Mouse (Mus musculus): ENCODE data around the gene BC025920. TPM values are rescaled to one million over a fixed set of nuclear protein-coding genes. Genes with fewer than 3 reads are reported as not detected.

The BC025920 gene
- polyA plus RNA-seq, 1 experiment from 2014 or later, result 2.6 TPM

DNA sequence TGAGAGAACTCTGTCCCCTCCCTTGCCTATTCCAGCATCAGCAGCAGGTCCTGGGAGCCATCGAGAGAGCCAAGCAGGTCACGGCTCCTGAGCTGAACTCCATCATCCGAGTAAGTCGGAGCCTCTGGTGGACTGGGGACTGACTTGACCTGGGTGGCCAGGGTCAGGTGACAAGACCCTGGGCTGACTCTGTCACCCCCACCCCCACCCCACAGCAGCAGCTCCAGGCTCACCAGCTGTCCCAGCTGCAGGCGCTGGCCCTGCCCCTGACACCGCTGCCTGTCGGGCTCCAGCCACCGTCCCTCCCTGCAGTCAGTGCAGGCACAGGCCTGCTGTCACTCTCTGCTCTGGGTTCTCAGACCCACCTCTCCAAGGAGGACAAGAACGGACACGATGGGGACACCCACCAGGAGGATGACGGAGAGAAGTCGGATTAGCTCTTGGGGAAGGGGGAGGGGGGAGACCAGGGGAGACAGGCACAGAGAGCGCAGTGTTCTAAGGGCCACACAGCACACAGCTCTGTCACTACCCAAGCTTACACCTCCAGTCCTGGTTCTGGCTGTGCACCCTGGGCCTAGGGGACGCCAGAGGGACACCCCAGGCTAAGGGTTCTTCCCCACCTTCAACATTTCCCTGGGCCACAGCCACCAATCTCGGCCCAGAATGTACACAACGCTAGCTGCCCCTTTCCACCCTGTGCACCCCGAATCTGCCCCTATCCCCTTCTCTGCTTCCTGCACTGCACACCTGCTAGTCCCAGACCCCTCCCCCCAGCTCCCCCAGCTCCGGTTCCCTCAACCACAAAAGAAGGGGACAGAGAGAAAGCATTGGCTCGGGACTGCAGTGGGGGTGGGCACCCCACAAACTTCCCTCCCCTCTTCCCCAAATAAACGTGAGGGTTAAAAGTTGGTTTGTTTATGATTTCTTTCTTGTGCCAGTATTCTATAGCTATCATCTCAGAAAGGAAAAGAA is 40.5 kb upstream of the BC025920 start:
- peaks cover 70% of the 10 kb centered on the region for H3K27me3 ChIP-seq
- no peaks in the 10 kb centered on the region for H3K9me3 ChIP-seq
- ATAC-seq (ENCODE audit: low FRiP score, low read depth), result no peak
- H3K4me1 ChIP-seq, result peaks cover 73% of the 10 kb centered on the region
- peaks cover 36% of the 10 kb centered on the region for H3K36me3 ChIP-seq
- no peak overlapping the region for H3K27ac ChIP-seq (replicated peaks)
- H3K9ac ChIP-seq (replicated peaks), result no peak overlapping the region
- H3K4me3 ChIP-seq, result no peak overlapping the region
- H3K4me2 ChIP-seq (replicated peaks), result no peak overlapping the region
- WGBS, result 21% methylated on average over 20 of the region's 20 CpGs

GRCm38 (mm10) chr10:81568381-81569191 is 37.5 kb upstream of the BC025920 start:
- Histone ChIP-seq H3K9me3 (no peaks in the 10 kb centered on the region), H3K4me2 (replicated peaks) (peak overlapping the region; percentile 28), H3K9ac (replicated peaks) (0 out of 2 replicates have a peak overlapping the region, but pooled peaks have one; percentile 17), H3K27ac (replicated peaks) (peak overlapping the region; percentile 86), H3K36me3 (peaks cover 26% of the 10 kb centered on the region), H3K27me3 (peaks cover 71% of the 10 kb centered on the region), H3K4me1 (peaks cover 72% of the 10 kb centered on the region), H3K4me3 (0 out of 2 replicates have a peak overlapping the region, but pooled peaks have one; percentile 3)
- 10% methylated on average over 16 of the region's 16 CpGs for WGBS
- ATAC-seq (ENCODE audit: low FRiP score, low read depth), result peak; percentile 12

- Histone ChIP-seq H3K27me3 (peaks cover 72% of the 10 kb centered on the region), H3K9ac (replicated peaks) (no peak overlapping the region), H3K4me1 (peaks cover 70% of the 10 kb centered on the region), H3K36me3 (peaks cover 19% of the 10 kb centered on the region), H3K27ac (replicated peaks) (peak overlapping the region; percentile 86), H3K9me3 (no peaks in the 10 kb centered on the region), H3K4me2 (replicated peaks) (peak overlapping the region; percentile 64; the same call in 1 of the 2 replicates), H3K4me3 (no peak overlapping the region)
- no peak for ATAC-seq (ENCODE audit: low FRiP score, low read depth)
- 35% methylated on average over 9 of the region's 9 CpGs for WGBS
These were observed 36.4 kb upstream of the BC025920 start for GRCm38 (mm10) chr10:81569507-81570237.

GRCm38 (mm10) chr10:81570238-81570800 is 35.8 kb upstream of the BC025920 start:
- WGBS, result 0% methylated on average over 8 of the region's 11 CpGs
- Histone ChIP-seq H3K9ac (replicated peaks) (no peak overlapping the region), H3K4me1 (peaks cover 72% of the 10 kb centered on the region)

GRCm38 (mm10) chr10:81570831-81571500 is 35.1 kb upstream of the BC025920 start:
- WGBS, result under 1% methylated on average over 34 of the region's 34 CpGs
- Histone ChIP-seq H3K4me3 (peak overlapping the region; percentile 36), H3K27me3 (peaks cover 69% of the 10 kb centered on the region), H3K36me3 (peaks cover 6% of the 10 kb centered on the region), H3K4me2 (replicated peaks) (peak overlapping the region; percentile 64), H3K27ac (replicated peaks) (peak overlapping the region; percentile 86), H3K4me1 (peaks cover 76% of the 10 kb centered on the region), H3K9me3 (no peaks in the 10 kb centered on the region), H3K9ac (replicated peaks) (no peak overlapping the region)
- peak; percentile 75 for ATAC-seq (ENCODE audit: low FRiP score, low read depth)

More at GRCm38 (mm10) chr10:81570238-81570800, 35.8 kb upstream of the BC025920 start:
- H3K27ac ChIP-seq (replicated peaks), result peak overlapping the region; percentile 86
- no peaks in the 10 kb centered on the region for H3K9me3 ChIP-seq
- H3K4me2 ChIP-seq (replicated peaks), result peak overlapping the region; percentile 64
- H3K36me3 ChIP-seq, result peaks cover 12% of the 10 kb centered on the region
- ATAC-seq (ENCODE audit: low FRiP score, low read depth), result peak; percentile 20
- peak overlapping the region; percentile 36; the same call in 1 of the 2 replicates for H3K4me3 ChIP-seq
- peaks cover 69% of the 10 kb centered on the region for H3K27me3 ChIP-seq

- peak; percentile 86 for ATAC-seq (ENCODE audit: low FRiP score, low read depth)
- Histone ChIP-seq H3K27ac (replicated peaks) (peak overlapping the region; percentile 77), H3K9me3 (no peaks in the 10 kb centered on the region), H3K4me3 (peak overlapping the region; percentile 36), H3K27me3 (peaks cover 69% of the 10 kb centered on the region), H3K9ac (replicated peaks) (no peak overlapping the region), H3K36me3 (0 out of 2 replicates have a peak, but pooled peaks cover under 1% of the 10 kb centered on the region), H3K4me1 (peaks cover 78% of the 10 kb centered on the region), H3K4me2 (replicated peaks) (peak overlapping the region; percentile 64)
- WGBS, result 0% methylated on average over 18 of the region's 18 CpGs
These were observed 34.6 kb upstream of the BC025920 start for GRCm38 (mm10) chr10:81571501-81571876.

DNA sequence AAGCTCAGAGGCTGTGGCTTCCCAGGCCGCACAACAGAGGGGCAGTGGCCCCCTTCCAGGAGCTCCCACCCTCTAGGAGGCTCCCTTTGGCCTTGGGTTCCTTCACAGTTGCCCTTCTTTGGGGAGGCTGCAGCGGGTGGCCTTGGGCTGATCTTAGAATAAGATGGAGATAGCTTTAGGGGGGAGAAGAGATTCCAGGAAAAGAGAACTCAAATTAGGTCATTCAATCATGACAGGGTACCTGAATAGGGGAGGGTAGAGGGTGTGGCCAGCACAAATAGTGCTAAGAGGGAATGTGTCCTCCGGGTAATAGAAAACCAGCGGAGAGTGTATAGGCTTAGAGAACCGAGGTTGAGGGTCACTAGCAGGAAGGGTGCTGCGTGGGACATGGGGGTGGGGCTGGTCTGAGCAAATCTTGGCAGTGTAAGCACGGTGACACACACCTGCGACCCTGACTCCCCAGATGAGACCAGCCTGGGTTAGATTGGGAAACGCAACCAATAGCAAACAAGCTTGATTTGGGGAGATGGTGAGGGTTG is 33.9 kb upstream of the BC025920 start:
- H3K9ac ChIP-seq (replicated peaks), result no peak overlapping the region; the same call in 1 of the 2 replicates
- 2% methylated on average over 9 of the region's 9 CpGs for WGBS
- no peaks in the 10 kb centered on the region for H3K36me3 ChIP-seq
- 0 out of 2 replicates have a peak overlapping the region, but pooled peaks have one; percentile 17 for H3K4me3 ChIP-seq
- ATAC-seq (ENCODE audit: low FRiP score, low read depth), result no peak; the same call in 1 of the 2 replicates
- peaks cover 69% of the 10 kb centered on the region for H3K27me3 ChIP-seq
- peak overlapping the region; percentile 77 for H3K27ac ChIP-seq (replicated peaks)
- H3K9me3 ChIP-seq, result no peaks in the 10 kb centered on the region
- peaks cover 78% of the 10 kb centered on the region for H3K4me1 ChIP-seq
- peak overlapping the region; percentile 45 for H3K4me2 ChIP-seq (replicated peaks)

DNA sequence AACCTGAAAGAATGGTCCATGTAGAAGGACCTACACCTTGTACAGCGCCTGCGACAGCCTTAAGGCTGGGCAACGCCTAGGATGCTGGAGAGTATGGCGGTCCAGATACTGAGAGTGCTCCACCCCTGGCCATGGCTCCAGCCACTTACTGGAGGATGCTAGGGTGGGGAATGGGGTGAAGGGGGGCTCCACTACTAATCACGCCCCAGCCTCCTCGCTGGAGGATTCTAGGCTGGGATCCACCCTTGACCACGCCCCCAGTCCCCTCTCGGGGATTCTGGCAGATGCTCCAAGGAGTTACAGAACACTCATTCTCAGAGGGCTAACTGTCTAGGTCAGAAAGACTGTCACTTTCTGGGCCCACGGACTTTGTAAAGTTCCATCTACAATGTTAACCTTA is 33.1 kb upstream of the BC025920 start:
- Histone ChIP-seq H3K27ac (replicated peaks) (no peak overlapping the region), H3K4me3 (no peak overlapping the region), H3K9ac (replicated peaks) (no peak overlapping the region), H3K9me3 (no peaks in the 10 kb centered on the region), H3K27me3 (peaks cover 70% of the 10 kb centered on the region), H3K36me3 (no peaks in the 10 kb centered on the region), H3K4me2 (replicated peaks) (0 out of 2 replicates have a peak overlapping the region, but pooled peaks have one; percentile 45), H3K4me1 (peaks cover 72% of the 10 kb centered on the region)
- ATAC-seq (ENCODE audit: low FRiP score, low read depth), result no peak
- 14% methylated on average over 8 of the region's 9 CpGs for WGBS

DNA sequence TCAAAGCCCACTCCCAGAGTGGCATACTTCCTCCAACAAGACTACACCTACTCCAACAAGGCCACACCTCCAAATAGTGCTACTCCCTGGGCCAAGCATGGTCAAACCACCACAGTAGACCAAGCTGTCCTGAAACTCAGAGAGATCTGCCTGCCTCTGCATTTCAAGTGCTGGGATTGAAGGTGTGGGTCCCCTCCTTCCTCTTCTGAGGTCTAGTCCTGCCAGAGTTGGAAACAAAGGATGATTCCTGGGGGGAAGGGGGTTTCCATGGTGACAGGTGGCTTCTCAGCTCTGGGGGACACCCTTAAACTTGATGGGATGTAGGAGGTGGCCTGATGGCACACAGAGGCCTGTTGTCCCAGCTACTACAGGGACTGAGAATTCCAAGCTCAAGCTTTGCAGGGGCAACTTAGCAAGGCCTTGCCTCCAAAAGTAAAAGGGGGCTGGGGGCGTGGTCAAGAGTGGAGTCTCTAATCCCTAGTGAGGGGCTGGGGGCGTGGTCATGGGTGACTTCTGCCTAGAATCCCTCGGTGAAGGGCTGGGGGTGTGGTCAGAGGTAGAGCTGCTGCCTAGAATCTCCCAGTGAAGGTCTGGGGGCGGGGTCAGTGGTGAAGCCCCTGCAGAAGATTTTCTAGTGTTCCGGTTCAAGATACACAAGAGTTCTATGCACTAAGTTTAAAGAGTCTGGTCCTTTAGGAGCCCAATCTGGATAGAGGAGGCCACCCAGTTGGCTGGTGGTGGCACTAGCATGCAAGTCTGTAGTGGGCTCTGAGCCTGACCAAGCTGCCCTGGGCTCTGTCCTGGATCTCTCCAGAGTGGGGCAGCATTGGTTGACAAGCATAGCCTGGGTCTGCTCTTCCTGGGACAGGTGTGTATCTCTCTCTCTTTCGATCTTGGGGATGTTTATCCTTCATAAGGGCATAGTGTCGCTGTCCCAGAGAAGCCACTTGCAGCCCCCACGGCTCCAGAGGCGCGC is 31.7 kb upstream of the BC025920 start, which contains the start of gene Tle2:
Gene Tle2 (plus strand): TSS at position 481 of the 976 bp plus-strand sequence.
- H3K36me3 ChIP-seq, result no peaks in the 10 kb centered on the region
- WGBS, result 18% methylated on average over 10 of the region's 10 CpGs
- H3K27ac ChIP-seq (replicated peaks), result peak within 1 kb of the TSS; percentile 43
- peak within 1 kb of the TSS; percentile 52 for H3K9ac ChIP-seq (replicated peaks)
- H3K4me3 ChIP-seq, result peak within 1 kb of the TSS; percentile 47
- ATAC-seq (ENCODE audit: low FRiP score, low read depth), result no peak
- H3K4me2 ChIP-seq (replicated peaks), result peak within 1 kb of the TSS; percentile 63
- H3K4me1 ChIP-seq, result peaks cover 58% of the 10 kb centered on the region
- peaks cover 78% of the 10 kb centered on the region for H3K27me3 ChIP-seq
- no peaks in the 10 kb centered on the region for H3K9me3 ChIP-seq
